Mouse (Mus musculus): ENCODE measurements at regions not wholly inside any gene's neighbourhood (a gene's known extent, or its start where the extent isn't known, plus 50 kb on each side); places are given as distances from the start of the nearest gene placed in this dataset.

DNA sequence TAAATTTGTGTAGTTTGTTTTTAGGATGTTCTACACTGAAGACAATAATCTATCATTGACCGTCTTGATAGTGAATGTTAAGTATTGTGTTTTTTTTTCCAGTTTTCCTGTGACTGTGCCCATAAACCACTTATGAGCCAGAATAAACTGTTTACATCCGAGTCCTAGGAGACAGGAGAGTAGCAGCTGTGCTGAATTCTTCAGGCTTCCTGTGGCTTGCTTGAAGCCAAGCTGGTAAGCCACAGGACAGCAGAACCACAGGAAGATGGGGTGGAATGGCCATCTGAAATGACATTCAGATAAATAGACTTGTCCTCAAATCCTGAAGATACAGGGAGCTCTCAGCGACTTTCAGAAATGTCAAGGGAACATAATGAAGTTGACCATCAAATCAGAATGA, 428.1 kb upstream of the Gria1 start:
- TF ChIP-seq CTCF (conservative IDR thresholded peaks at IDR 0.05 in 1 of 2, IDR thresholded peaks at IDR 0.05 in 1 of 2; ENCODE audit: low read depth in 2 of 2, low read length in 2 of 2), result no peak
- no peak for TF ChIP-seq MAFK (IDR thresholded peaks at IDR 0.05; ENCODE audit: insufficient replicate concordance, low read length)
- TF ChIP-seq USF1 (IDR thresholded peaks at IDR 0.05; ENCODE audit: low read depth, low read length), result no peak
- no peak for TF ChIP-seq MXI1 (IDR thresholded peaks at IDR 0.05; ENCODE audit: low read depth, low read length)
- no peak for TF ChIP-seq JUND (conservative IDR thresholded peaks at IDR 0.05; ENCODE audit: low read depth, low read length)
- TF ChIP-seq USF2 (conservative IDR thresholded peaks at IDR 0.05; ENCODE audit: low read depth, low read length), result no peak
